Mouse (Mus musculus) G1E-ER4 (cell line): ENCODE data around the gene Gpr141. TPM values are rescaled to one million over a fixed set of nuclear protein-coding genes. Genes with fewer than 3 reads are reported as not detected.

Source experiments
- GATA1 ChIP-seq: IDR thresholded peaks from one replicate; pipeline ENCODE4 v1.8.0; 2012; ENCODE audit warnings: low read length, inconsistent platforms
- polyA plus RNA-seq: library from polyadenylated mRNA; stranded (reverse); fragments of >175 nt; gene quantifications from 2 replicates; pipeline ENCODE4 v1.2.3, GENCODE M21; 2012

Gene Gpr141
- polyA plus RNA-seq, 1 experiment, result not detected

GRCm38 (mm10) chr13:19764276-19764675 is 59.8 kb downstream of the Gpr141 start:
- TF ChIP-seq GATA1, result no peak

- no peak for TF ChIP-seq GATA1
Observed at GRCm38 (mm10) chr13:19763211-19763610, 60.8 kb downstream of the Gpr141 start.

DNA sequence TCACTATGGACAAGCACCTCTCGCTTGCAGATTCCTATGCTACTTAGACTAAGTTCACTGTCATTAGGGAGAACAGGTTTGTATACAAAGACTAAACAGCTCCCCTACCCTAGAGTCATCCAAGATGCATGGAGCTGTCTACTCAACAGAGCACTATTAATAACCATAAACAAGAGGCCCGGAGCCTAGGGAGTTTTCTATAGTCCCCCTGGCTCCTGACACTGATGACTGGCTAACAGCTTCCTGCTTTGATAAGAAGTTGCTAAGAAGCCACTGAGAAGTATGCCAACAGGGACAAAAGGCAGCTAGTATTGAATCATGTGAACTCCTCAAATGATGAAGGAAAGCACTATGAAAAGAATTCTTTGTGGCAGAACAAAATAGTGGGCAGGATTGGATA is 78.3 kb downstream of the Gpr141 start:
- no peak for TF ChIP-seq GATA1

DNA sequence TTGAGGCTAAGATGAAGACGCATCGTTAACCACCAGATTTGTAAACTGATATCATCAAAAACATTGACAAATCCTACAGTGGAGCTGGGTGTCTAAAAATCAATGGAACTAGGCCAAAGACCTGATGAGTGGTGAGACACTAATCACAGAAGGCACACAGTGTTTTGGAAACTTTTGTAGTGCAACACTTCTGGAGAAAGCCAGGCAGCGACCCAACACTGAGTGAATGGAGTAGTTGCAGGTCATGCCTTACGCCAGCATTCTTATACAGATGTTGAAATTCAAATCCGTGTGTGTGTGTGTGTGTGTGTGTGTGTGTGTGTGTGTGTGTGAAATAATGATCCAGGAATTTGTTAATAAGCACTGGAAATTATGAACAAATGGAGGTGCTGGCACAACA is 79.5 kb downstream of the Gpr141 start:
- no peak for TF ChIP-seq GATA1

DNA sequence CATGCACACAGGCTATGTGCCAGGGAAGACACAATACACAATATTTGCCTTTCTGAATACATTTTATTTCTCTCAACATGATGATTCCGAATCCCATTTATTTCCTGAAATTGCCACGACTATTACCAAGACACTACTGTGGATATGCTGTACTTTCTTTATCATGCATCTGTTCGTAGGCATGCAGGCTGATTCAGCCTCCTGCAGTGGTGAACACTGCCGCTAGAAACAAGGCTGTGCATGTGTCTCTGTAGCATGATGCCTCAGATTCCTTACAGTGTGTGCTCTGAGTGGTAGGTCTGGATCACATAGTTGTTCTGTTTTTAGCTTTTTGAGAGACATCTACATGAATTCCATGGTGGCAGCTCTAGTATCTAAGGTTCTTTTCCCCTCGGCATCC is 89.5 kb downstream of the Gpr141 start:
- TF ChIP-seq GATA1, result no peak

DNA sequence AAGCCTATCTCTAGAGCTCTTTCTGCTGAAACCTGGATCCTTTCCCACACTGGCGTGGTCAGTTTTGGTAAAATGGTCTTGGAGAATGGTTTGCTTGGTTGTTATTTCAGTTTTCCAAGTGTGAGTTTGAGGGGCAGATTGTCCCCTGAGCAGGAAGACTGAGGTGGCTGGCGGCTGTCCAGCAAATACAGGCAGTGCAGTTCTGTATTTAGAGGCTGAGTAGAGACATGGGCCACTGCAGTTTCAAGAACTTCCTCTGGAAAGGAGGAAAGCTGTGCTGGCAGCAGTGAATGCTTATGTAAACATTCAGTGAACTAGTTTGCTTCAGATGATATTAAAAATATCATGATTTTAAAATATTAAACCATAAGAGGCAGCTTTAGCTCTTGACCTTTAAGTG is 93.2 kb downstream of the Gpr141 start:
- no peak for TF ChIP-seq GATA1

DNA sequence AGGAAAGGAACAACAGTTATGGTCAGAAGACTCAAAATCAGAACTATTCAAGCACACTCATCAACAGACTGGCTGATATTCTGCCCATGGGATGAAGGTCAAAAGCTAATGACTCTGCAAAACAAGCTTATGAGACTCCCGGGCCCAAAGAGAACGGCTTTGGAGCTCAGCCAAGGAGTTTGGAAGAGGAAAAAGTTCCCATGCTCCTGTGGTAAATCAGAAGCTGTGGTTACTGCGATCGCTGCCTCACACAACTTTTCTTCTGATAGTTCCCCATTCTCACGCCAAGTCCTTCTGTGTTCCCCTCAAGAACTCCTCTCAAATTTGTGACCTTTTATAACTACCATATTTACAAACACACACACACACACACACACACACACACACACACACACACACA is 105.1 kb downstream of the Gpr141 start:
- TF ChIP-seq GATA1, result no peak

GRCm38 (mm10) chr13:19717201-19717600 is 106.9 kb downstream of the Gpr141 start:
- no peak for TF ChIP-seq GATA1

- TF ChIP-seq GATA1, result no peak
Observed at GRCm38 (mm10) chr13:19703806-19704205, 120.3 kb downstream of the Gpr141 start.

DNA sequence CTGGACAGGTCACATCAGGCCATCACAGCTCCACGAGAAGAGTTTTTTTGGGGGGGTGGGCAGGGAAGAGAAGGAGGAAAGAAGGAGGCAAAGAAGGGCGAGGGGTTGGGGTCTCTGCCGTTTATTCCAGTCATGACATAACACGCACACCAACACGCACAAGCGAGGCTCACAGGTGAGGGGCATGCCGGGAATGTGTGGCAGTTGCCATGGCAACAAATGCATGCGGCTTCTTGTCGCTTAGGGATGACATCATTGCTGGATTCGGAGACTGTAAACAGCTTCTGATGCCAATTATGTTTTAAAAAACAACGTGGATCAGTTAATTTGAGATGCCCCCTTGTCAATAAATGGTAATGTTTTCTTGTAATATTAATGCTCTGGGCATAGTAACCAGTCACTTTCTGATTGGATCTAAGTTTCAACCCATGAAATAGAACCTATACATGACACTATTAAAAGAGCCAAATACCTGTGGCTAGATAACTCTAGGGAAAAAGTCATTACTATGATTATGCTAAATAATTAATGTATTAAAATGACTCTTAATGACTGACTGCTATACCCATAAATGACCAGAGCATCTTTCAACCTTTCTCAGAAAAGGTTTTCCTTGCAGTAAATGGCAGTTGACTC is 122.5 kb downstream of the Gpr141 start:
- TF ChIP-seq GATA1, result no peak

DNA sequence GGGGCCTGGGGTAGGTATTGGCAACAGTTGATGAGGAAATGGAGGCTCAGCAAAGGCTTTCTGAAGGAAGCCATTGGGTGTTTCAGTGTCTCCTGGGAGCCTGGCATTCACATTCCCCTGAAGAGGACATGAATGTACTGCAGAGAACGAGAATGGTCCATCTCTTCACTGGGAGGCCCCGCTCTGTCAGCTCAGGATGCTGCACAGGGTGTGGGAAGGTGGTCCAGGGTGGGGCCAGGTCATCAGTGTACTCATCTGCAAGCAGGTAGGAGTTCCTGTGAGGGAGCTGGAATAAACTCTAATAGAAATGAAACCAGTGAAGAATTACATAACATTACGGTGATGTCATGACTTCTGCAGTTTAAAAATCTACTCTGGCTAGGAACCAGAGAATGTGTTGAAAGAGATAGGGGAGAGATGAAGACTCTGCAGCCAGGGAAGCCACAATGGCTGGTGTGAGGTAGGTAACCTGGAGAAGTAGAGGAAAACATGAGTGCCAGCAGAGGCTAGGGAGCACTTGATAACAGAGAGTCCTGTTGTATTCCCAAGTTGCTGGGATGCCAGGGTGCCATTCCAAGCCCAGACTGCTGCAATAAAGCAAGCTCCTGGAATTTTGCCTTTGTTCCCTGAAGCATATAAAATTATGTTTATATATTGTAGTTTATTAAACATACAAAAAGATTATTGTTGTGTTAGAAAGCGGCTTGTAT is 123.2 kb downstream of the Gpr141 start:
- TF ChIP-seq GATA1, result no peak

Other genes with a start within 250 kb of the Gpr141 start
- not detected in 2 replicates for gene Epdr1, start 204.3 kb downstream of the Gpr141 start, polyA plus RNA-seq
- gene Sfrp4, start 201.2 kb downstream of the Gpr141 start, polyA plus RNA-seq, result not detected in 2 replicates
- gene Nme8, start 126.5 kb downstream of the Gpr141 start, polyA plus RNA-seq, result not detected in 2 replicates